Mouse (Mus musculus): Measurements from ENCODE around the gene Dhps. TPM values are rescaled to one million over a fixed set of nuclear protein-coding genes. Genes with fewer than 3 reads are reported as not detected.

Dhps gene
- polyA plus RNA-seq, 1 experiment, result 71.6 TPM

GRCm38 (mm10) chr8:85037366-85037680, 34.2 kb upstream of the Dhps start:
- DNase-seq, result peak in 1 of 2 experiments; percentile 34
- Histone ChIP-seq H3K4me3 (replicated peaks; ENCODE audit: insufficient read depth, low read depth, low read length) (peak overlapping the region; percentile 93), H3K27ac (ENCODE audit: insufficient read depth, low read length) (0 out of 2 replicates have a peak overlapping the region, but pooled peaks have one; percentile 56), H3K4me1 (ENCODE audit: control insufficient read depth, insufficient read depth, low read length) (peaks cover 7% of the 10 kb centered on the region; the same call in 1 of the 2 replicates), H3K27me3 (ENCODE audit: control insufficient read depth, insufficient read depth, low read length) (no peaks in the 10 kb centered on the region)
- WGBS, result under 1% methylated on average over 14 of the region's 14 CpGs
- TF ChIP-seq POLR2A (IDR thresholded peaks at IDR 0.05; ENCODE audit: borderline replicate concordance, insufficient read depth, low read length), result no peak
- TF ChIP-seq CTCF (IDR thresholded peaks at IDR 0.05; ENCODE audit: borderline replicate concordance, insufficient read depth, low read depth, low read length), result no peak

DNA sequence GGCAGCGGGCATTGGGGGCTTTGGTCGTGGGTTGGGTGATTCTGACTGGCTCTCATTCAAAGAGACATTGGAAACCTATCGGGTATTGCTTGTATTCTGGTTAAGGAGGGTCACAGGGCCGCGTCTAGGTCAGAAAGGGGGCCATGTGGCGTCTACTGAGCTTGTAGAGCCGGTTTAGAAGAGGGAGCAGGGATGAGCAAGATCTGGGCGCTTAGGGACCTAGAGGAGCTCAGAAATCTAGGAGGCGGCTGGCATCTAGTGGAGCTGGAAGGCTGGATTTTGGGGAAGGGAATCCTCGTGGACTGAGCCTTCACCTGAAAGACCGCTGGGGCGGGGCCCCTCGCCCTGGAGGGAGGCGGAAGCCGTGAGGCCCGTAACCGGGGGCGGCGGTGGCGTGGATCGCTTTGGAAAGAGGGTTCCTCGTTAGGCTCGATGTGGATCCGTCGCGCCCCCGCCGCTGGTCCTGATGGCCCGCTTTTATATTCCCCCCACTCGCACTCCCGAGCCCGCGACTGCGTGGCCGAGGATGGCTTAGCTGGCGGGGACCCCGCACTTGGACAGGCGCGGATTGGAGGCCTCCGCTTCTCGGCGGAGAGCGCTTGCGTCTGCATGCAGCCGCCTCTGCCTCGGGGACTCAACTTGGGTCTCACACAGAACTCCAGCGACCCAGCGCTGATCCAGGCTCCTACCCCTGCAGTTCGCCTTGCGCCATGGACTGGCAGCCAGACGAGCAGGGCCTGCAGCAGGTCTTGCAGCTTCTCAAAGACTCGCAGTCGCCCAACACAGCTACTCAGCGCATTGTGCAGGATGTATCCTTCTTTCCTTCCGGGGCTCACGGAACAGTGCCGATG, 33.7 kb upstream of the Dhps start:
- Histone ChIP-seq H3K4me1 (ENCODE audit: control insufficient read depth, insufficient read depth, low read length) (peaks cover 7% of the 10 kb centered on the region; the same call in 1 of the 2 replicates), H3K4me3 (replicated peaks; ENCODE audit: insufficient read depth, low read depth, low read length) (peak overlapping the region; percentile 93), H3K27me3 (ENCODE audit: control insufficient read depth, insufficient read depth, low read length) (no peaks in the 10 kb centered on the region), H3K27ac (ENCODE audit: insufficient read depth, low read length) (peak overlapping the region; percentile 56)
- TF ChIP-seq CTCF (IDR thresholded peaks at IDR 0.05; ENCODE audit: borderline replicate concordance, insufficient read depth, low read depth, low read length) (no peak), POLR2A (IDR thresholded peaks at IDR 0.05; ENCODE audit: borderline replicate concordance, insufficient read depth, low read length) (no peak)
- under 1% methylated on average over 57 of the region's 57 CpGs for WGBS
- peak; percentile 41 to 61 for DNase-seq

DNA sequence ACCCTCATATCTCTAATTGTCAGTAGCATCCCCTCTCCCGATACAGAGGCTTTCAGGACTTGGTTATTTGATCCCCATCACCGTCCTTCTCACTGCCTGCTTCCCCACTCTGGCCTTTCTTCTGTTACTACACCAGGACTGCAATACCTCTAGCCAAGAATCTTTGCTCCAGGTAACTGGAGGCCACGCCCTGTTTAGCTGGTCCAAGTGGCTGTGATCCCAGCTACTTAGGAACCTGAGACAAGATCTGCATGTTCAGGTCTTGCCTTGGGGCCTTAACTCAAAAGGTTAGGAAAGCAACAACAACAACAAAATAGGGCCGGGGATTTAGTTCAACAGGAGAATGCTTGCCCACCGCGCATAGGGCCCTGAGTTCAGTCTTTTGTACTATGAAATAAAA, 27.9 kb upstream of the Dhps start:
- Histone ChIP-seq H3K27ac (ENCODE audit: insufficient read depth, low read length) (no peak overlapping the region), H3K4me1 (ENCODE audit: control insufficient read depth, insufficient read depth, low read length) (no peaks in the 10 kb centered on the region), H3K27me3 (ENCODE audit: control insufficient read depth, insufficient read depth, low read length) (no peaks in the 10 kb centered on the region), H3K4me3 (replicated peaks; ENCODE audit: insufficient read depth, low read depth, low read length) (no peak overlapping the region)
- TF ChIP-seq CTCF (IDR thresholded peaks at IDR 0.05; ENCODE audit: borderline replicate concordance, insufficient read depth, low read depth, low read length) (no peak), POLR2A (IDR thresholded peaks at IDR 0.05; ENCODE audit: borderline replicate concordance, insufficient read depth, low read length) (no peak)
- no peak for DNase-seq
- 92% methylated on average over 6 of the region's 6 CpGs for WGBS

GRCm38 (mm10) chr8:85057367-85057766, 14.2 kb upstream of the Dhps start:
- WGBS, result 77% methylated on average over 7 of the region's 7 CpGs
- Histone ChIP-seq H3K4me1 (ENCODE audit: control insufficient read depth, insufficient read depth, low read length) (no peaks in the 10 kb centered on the region), H3K4me3 (replicated peaks; ENCODE audit: insufficient read depth, low read depth, low read length) (no peak overlapping the region), H3K27ac (ENCODE audit: insufficient read depth, low read length) (no peak overlapping the region), H3K27me3 (ENCODE audit: control insufficient read depth, insufficient read depth, low read length) (no peaks in the 10 kb centered on the region)
- TF ChIP-seq CTCF (IDR thresholded peaks at IDR 0.05; ENCODE audit: borderline replicate concordance, insufficient read depth, low read depth, low read length) (no peak), POLR2A (IDR thresholded peaks at IDR 0.05; ENCODE audit: borderline replicate concordance, insufficient read depth, low read length) (no peak)
- DNase-seq, result no peak

DNA sequence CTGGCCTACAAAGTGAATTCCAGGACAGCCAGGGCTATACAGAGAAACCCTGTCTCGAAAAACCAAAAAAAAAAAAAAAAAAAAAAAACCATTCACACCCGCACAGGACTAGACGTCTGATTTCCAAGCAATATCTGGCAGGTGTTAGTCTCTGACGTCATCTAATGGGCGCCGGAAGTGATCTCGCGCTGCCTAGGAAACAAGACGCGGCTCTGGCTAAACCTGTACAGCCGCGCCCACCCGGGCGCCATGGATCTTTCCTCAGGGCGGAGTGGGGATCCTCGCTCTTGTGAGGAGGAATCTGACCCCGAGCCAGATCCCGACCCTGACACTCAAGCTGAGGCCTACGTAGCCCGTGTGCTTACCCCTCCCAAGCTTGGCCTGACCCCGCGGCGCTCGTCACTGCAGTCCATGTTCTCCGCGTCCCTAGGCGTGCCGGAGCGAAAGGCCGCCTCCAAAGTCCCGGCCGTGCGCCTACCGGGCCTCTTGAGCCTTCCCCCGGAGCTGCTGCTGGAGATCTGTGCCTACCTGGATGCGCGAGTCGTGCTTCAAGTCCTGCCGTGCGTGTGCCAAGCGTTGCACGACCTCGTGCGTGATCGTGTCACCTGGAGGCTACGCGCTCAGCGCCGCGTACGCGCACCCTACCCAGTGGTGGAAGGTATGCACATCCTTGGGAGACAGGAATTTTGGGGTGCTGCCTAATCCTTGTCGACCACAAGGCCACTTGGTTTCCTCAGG, 11.5 kb upstream of the Dhps start, which contains the start of gene Fbxw9:
TSS of gene Fbxw9 (plus strand) at position 177 of the 738 bp plus-strand sequence.
- Histone ChIP-seq H3K27me3 (ENCODE audit: control insufficient read depth, insufficient read depth, low read length) (no peaks in the 10 kb centered on the region), H3K4me1 (ENCODE audit: control insufficient read depth, insufficient read depth, low read length) (no peaks in the 10 kb centered on the region), H3K27ac (ENCODE audit: insufficient read depth, low read length) (0 out of 2 replicates have a peak within 1 kb of the TSS, but pooled peaks have one; percentile 1), H3K4me3 (replicated peaks; ENCODE audit: insufficient read depth, low read depth, low read length) (peak within 1 kb of the TSS; percentile 88)
- under 1% methylated on average over 53 of the region's 53 CpGs for WGBS
- TF ChIP-seq CTCF (IDR thresholded peaks at IDR 0.05; ENCODE audit: borderline replicate concordance, insufficient read depth, low read depth, low read length), result no peak
- TF ChIP-seq POLR2A (IDR thresholded peaks at IDR 0.05; ENCODE audit: borderline replicate concordance, insufficient read depth, low read length), result no peak; the same call in 1 of the 2 replicates
- DNase-seq, result peak; percentile 91

GRCm38 (mm10) chr8:85062603-85063002, 9.0 kb upstream of the Dhps start:
- Histone ChIP-seq H3K27me3 (ENCODE audit: control insufficient read depth, insufficient read depth, low read length) (no peaks in the 10 kb centered on the region), H3K4me3 (replicated peaks; ENCODE audit: insufficient read depth, low read depth, low read length) (no peak overlapping the region), H3K4me1 (ENCODE audit: control insufficient read depth, insufficient read depth, low read length) (0 out of 2 replicates have a peak, but pooled peaks cover under 1% of the 10 kb centered on the region), H3K27ac (ENCODE audit: insufficient read depth, low read length) (no peak overlapping the region)
- no peak for TF ChIP-seq CTCF (IDR thresholded peaks at IDR 0.05; ENCODE audit: borderline replicate concordance, insufficient read depth, low read depth, low read length)
- no peak for TF ChIP-seq POLR2A (IDR thresholded peaks at IDR 0.05; ENCODE audit: borderline replicate concordance, insufficient read depth, low read length)
- 94% methylated on average over 4 of the region's 4 CpGs for WGBS
- DNase-seq, result no peak

DNA sequence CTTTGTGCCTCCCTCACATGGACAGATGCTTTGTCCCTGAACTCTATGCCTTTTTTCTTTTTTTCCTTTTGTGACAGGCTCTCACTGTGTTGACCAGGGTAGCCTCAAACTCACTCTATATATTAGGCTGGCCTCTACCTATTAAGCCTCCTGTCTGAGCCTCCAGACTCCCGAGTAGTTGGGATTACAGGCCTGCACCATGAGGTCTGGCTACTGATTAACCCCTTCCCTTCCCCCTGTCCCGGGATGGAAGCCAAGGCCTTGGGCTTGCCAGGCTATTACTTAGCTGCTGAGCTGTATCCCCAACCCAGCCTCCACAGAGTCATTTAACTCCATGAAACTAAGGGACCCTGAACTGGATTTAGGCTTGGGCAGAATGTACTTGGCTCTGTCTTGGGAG, 6.3 kb upstream of the Dhps start:
- H3K27ac ChIP-seq (ENCODE audit: insufficient read depth, low read length), result no peak overlapping the region
- 0 out of 2 replicates have a peak, but pooled peaks cover 6% of the 10 kb centered on the region for H3K4me1 ChIP-seq (ENCODE audit: control insufficient read depth, insufficient read depth, low read length)
- 34% methylated on average over 2 of the region's 2 CpGs for WGBS
- no peak for DNase-seq
- H3K4me3 ChIP-seq (replicated peaks; ENCODE audit: insufficient read depth, low read depth, low read length), result no peak overlapping the region
- no peaks in the 10 kb centered on the region for H3K27me3 ChIP-seq (ENCODE audit: control insufficient read depth, insufficient read depth, low read length)
- no peak for TF ChIP-seq CTCF (IDR thresholded peaks at IDR 0.05; ENCODE audit: borderline replicate concordance, insufficient read depth, low read depth, low read length)
- no peak for TF ChIP-seq POLR2A (IDR thresholded peaks at IDR 0.05; ENCODE audit: borderline replicate concordance, insufficient read depth, low read length)

Data from cerebellum, adult 2 months (tissue).